Mouse (Mus musculus): ENCODE results near the gene Cinp.
"Not testable (repeated sequence)": the region's sequence is repeated elsewhere in the genome, so short reads cannot be mapped to it uniquely, and the experiment has no call there.

Gene Cinp

DNA sequence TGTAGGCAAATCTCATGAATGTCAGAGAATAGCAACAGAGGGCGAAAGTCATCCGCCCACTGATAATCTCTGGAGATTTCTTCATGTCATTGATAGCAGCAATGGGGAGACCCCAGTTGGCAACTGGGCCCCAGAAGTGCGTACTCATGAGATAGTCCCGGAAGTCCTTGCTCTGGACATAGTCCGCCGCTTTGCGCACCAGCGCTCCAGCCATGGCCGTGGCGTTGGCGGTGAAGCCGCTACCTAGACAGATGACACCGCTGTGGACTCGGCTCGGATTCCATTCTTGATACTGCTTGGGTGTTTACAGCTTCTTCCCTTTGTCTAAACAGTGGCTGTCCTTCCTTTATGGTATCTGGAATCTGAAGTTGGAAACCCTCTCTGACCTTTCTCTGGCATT lies 30.3 kb downstream of the Cinp start:
- DNase-seq: not testable (repeated sequence)

- peak; percentile 64 for DNase-seq
Measured at GRCm38 (mm10) chr12:110857196-110857595, 31.7 kb downstream of the Cinp start.

DNA sequence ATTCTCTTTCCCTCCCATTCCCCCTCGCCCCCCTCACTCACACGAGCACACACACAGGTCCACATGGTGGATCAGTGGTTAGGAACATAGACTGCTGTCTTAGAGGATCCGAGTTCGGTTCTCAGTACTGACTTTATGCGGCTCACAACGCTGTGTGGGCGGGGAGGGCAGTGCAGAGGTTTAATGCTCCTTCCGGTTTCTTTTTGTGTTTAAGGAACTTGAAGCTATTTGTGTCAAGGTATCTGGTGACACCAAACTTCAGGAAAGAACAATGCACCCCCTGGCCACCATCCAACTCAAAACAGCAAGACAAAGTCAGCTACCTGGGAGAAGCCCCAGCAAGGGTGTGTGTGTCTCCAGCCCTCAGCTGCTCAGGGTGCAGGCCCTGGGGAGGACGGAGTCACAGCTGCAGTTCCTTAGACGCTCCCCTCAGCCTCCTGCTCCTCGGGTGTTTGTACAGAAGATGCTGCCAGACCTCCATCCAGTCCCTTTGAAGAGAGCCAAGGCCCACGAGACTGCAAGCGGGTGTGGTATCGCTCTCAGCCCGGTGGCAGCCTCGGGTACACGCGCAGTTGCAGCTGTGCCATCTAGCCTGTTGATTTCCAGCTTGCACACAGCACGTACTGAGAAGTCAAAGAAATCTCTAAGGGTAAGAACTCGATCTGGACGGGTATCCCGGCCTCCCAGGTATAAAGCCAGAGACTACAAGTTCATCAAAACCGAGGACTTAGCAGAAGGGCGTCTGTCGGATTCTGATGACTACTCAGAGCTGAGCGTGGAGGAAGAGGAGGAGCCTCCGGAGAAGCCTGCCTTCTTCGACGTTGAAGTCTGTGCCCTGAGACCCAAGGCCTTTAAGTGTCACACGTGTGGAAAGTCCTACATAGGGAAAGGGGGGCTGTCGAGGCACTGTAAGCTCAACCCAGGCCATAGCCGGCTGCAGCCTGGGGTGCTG lies 33.9 kb downstream of the Cinp start:
- no peak for DNase-seq

- no peak for DNase-seq
Measured at GRCm38 (mm10) chr12:110851923-110852322, 37.0 kb downstream of the Cinp start.

DNA sequence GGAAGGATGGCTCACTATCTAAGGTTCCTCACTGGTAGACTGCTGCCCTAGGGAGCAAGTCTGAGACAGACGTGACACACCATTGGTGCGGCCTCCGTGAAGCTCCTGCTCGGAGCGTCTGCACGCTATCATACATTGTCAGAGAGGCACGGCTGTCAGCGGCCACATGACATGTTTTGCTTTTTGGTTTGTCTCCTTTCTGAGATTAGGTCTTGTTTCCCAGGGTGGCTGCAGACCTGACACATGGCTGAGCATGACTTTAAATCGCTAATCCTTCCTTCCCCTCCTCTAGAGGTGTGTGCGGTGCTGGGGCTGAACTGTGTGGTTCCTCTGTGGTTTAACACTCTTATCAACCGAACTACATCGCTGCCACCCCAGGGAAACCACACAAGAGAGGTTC lies 37.5 kb downstream of the Cinp start:
- peak; percentile 42 for DNase-seq

DNA sequence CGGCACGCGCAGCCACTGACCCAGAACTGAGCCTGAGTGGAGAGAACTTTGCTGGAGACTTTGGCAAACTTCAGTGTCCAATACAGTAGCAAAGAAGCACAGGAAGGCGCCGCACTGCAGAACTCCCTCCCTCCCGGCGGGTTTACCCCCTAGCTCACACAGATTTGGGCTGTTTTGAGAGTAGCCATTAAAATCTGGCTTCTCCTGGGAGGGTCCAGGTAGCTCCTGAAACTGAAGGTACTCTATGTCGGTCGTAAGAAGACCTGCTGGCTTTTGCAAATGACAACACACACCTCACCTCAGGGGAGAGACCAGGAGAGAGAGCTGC lies 38.1 kb downstream of the Cinp start:
- peak; percentile 36 for DNase-seq

GRCm38 (mm10) chr12:110850010-110850928 lies 38.7 kb downstream of the Cinp start, which contains the start of gene Zfp839:
TSS of gene Zfp839 (plus strand) at chr12:110850253.
- peak; percentile 86 for DNase-seq

- DNase-seq: no peak
Measured at GRCm38 (mm10) chr12:110846191-110846765, 42.7 kb downstream of the Cinp start.

GRCm38 (mm10) chr12:110845131-110845880 lies 43.6 kb downstream of the Cinp start:
- DNase-seq: peak; percentile 63

- peak; percentile 33 for DNase-seq
Measured at GRCm38 (mm10) chr12:110844227-110845130, 44.5 kb downstream of the Cinp start.

DNA sequence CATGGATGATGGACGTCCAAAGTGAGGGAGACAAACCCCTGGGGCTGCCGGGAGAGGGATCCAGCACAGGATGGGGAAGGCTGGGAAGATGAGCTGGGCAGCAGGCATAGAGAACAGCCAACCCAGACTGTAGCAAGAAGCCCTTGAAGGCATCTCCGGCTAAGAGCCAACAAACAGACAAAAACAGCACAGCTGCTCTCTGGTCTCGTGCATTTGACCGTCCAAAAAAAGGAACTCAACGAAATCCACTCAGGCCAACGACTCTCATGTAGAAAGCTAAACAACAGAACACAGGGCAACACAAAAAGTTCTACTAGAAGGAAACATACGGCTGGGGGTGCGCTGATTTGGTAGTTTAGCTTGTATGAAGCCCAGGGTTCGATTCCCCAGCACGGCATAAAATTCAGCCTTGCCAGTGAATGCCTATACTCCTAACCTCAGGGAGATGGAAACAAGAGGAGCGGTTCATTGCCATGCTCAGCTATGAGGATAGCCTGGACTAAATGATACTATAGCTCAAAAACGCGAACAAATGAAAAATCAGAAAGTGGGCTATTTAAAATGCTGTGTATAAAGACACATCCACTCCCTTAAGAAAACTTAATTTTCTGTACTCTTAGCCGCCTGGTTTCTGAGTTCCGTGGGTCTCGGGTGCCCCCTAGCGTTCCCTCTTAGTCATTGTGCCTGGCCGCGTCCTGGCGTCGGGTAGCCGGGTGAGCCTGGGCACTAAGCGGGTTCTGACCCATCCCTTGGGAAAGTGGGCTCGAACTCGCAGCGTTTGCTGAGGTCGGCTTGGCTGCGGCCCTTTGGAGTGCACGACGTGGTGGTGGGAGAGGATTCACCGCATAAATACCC lies 45.5 kb downstream of the Cinp start:
- peak; percentile 89 for DNase-seq

GRCm38 (mm10) chr12:110841731-110842493 lies 47.0 kb downstream of the Cinp start:
- no peak for DNase-seq

DNA sequence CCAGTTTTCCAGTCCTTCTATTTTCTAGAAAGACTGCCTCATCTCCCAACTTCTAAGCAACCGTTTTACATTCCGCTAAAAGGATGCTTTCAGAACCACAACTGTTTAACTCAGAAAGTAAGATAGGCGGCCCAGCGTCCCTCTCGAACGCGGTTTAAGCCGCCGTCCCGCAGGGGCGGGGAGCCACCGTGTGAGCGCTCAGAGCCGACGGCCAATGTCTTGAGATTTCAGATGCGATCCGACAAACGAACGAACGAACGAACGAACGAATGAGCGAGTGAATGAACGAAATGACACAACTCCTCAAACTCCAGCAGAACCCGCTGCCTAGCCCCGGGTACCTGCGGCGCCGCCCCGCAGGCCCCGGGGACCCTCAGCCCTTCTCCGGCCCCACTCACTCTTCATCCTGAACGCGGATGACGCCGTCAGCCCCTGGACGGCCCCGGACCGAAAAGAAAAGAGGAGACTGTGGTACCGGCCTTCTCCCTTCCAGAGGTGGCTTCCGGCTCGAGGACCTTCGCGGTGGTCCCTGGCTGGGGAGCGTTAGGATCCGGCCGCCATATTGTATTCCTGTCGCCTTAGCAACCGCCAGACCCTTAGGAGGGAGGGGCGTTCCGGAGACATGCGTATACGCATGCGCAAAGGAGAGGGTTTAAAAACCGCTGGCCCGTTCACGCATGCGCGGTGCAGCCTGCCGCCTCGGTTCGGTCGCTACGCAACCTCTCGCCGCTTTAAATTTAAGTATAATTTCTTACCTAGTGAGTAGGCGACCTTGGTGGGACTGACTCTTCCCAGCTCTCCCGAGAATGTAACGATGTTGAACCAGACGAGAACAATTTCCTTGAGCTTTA lies 48.4 kb downstream of the Cinp start, which contains the start of gene Mok:
Gene Mok, minus strand, starts transcription at position 592 of the 851 bp plus-strand sequence.
- DNase-seq: peak; percentile 98

- no peak for DNase-seq
Measured at GRCm38 (mm10) chr12:110837850-110838249, 51.1 kb downstream of the Cinp start.

- DNase-seq: no peak
Measured at GRCm38 (mm10) chr12:110837192-110837841, 51.6 kb downstream of the Cinp start.

DNA sequence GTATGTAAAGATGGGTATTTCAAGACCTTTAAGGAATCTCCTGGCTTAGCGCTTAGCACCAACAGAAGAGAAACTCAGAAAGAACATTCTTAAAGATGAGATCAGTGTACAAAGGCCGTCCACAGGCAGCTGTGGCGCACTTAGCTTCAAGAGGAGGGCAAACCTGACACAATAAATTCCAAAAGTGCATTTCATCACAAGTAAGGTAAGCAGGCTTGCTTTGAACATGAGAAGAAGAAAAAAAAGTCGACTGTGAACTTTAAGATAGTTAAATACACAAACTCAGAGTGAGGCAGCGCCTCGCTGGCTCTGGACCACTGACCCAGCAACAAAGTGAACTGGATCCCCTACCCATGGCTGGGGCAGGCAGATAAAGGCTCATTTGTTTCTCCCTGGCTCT lies 52.2 kb downstream of the Cinp start:
- DNase-seq: no peak

DNA sequence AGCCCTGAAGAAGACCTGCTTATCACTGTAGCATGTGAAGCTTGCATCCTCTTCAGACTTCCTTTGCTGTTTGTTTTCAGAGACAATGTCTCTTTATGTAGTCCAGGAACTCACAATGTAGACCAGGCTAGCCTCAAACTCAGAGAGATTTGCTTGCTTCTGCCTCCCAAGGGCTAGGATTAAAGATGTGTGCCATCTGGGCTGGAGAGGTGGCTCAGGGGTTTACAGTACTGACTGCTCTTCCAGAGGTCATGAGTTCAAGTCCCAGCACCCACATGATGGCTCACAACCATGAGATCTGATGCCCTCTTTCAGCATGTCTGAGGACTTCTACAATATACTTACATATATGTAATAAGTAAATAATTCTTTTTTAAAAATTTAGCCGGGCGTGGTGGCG lies 53.8 kb downstream of the Cinp start:
- DNase-seq: no peak
